Mouse (Mus musculus) heart, adult 11 months (tissue): Measurements from ENCODE around the gene Olfr402.
"Not testable (repeated sequence)": the region's sequence is repeated elsewhere in the genome, so short reads cannot be mapped to it uniquely, and the experiment has no call there.

Source experiments
- DNase-seq: peaks from one replicate; pipeline ENCODE4 v3.0.0; 2022

The Olfr402 gene

DNA sequence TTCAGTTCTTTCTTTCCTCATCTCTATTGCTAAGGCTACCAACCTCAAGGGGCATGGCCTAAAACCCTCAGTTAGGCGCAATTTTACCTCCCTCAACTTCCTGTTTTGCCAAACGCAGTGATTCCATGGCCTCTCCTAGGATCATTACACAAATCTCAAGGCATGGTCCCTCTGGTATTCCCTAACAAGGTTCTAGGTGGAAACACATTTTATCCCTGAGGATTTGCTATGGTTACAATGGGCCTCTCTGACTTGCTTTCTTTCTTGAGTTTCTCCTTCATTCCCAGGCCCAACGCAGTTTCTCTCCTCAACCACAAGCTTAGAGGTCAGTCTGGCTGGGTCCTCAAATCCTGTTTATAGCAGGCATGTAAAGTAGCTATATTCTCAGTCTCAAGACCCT, at the start of gene Olfr402:
Gene Olfr402 (plus strand): TSS at position 301 of the 400 bp plus-strand sequence.
- DNase-seq = no peak

DNA sequence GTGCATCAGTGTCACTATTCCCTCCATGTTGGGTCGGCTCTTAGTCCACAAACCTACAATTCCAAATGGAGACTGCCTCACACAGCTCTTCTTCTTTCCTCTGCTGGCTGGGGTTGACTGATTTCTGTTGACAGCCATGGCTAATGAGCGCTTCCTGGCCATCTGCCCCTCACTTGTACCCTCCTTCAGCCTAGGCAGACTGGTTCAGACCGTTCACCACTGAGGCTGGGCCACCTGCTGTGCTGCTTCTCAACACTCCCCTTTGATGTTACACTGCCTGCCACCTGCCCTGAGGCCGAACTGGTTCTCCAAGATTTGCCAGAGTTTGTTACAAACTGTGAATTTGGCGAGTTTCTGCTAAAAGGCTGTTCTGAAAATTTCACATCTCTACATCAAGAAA, 48.3 kb upstream of the Olfr402 start:
- no peak for DNase-seq

DNA sequence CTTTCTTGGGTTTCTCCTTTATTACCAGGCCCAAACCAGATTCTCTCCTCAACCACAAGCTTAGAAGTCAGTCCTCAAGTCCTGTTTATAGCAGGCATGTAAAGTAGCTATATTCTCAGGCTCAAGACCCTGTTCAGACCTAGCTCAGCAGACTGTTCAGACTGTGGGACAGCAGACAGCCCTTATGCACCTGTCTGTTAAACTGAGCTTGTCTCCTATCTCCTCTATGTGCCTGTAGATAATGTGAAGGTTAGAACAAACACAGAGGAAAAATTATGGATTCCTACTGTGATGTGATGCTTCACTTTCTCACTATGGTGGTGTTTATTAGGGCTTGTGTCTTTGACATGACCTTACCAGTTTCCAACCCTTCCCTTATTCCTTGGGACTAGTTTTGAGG, 39.9 kb upstream of the Olfr402 start, which contains the start of gene Olfr401:
Gene Olfr401 (plus strand): TSS at position 301 of the 400 bp plus-strand sequence.
- no peak for DNase-seq

DNA sequence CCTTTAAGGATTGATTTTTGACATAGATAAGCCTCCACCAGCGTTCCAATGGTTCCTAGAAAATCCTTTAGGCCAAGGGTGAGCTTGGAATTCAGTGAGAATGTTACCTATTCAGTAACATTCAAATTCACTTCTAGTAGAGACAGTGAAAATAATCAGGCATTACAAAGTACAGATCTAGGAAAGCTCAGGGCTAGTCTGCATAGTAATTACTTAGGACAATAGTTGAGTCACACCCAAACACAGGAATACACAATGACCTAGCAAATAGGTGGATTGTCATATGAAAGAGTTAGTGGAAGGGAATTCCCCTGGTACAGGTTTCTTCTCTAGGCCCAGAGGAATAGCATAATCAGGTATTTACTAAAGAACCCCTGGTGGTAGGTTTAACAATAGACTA, 13.3 kb upstream of the Olfr402 start:
- not testable (repeated sequence) for DNase-seq

DNA sequence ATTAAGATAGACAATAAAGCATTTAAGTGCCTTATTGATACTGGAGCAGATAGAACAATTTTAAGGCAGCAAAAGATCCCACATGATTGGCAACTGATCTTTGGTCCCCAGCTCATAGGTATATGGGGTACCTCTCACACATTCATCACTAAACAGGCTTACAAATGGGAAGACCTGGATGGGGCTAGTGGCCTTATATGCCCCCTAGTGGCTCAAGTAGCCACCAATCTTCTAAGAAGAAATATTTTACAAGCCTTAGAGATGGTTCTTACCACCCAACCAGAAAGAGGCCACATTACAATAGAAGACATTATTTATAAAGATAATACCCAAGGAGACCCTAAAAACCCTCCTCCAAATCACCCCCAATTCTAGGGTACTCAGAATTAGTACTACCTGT, 7.5 kb upstream of the Olfr402 start:
- DNase-seq = no peak

DNA sequence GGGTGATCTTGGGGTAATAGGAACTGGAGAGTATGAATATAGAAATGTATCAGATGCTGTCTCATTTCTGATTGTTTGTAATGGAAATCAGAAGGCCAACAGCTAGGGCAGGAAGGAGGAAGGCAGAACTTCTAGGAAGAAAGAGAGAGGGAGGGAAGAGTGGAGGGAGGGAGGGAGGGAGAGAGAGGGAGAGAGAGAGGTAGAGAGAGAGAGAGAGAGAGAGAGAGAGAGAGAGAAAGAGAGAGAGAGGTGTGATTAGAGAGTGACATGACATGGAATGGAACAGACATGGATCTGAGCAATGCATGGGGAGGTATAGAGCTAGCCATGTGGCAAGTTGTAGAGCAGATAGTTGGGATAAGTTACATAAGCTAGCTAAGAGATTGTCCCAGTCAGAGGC, 15.4 kb downstream of the Olfr402 start:
- no peak for DNase-seq

DNA sequence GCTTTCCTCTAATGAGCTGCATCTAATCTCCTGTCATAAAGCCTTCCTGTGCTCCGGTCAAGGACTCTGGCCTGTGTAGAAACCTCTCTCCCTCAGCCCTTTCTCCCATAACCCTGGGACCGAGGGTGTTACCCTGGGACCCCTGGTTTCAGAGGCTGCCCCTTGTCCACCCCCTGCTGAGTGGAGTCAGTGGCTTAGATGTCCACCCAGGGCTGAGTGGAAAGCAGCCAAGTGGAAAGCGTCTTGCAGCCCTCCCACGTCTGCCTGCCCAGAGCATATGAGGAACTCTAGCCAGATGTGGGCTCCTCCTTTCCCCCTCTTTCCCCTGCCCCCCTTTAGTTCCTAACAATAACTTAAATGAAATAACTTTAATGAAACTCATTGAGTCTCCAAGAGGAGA, 29.8 kb downstream of the Olfr402 start:
- no peak for DNase-seq

DNA sequence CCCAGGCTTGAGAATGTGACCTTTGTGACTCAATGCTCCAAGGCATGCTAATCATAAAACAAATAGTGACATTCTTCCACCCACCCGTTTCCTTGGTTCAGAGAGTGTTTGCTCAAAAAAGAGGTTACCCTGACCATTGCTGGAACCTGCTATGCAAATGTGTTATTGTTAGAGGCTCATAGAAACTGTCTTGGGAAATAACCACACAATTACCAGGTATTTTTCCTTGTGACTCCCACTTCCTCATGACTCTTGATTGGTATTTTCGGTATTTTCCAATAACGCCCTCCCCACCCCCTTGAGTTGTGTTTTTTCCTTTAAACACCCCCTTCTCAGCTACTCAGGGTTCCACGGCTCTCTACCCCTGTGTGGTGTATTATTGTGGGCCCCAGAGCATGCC, 30.4 kb downstream of the Olfr402 start:
- no peak for DNase-seq

DNA sequence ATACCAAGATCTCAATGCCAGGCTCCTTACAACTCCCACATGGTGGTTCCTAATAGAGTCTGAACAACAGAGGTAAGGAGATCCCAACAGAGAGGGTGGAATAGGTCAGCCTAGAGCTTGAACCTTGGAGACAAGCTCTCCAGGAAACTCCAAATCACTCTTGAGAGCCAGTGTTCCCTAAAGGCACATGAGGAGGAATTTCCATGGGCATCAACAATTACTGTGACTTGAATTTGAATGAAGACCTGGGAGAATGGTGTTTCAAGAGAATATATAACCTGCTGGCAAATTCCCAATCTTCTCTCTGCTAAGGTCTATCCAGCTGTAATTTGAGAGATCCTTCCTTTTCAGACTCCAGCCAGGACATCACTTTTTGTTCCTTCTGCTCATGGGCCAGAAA, 32.6 kb downstream of the Olfr402 start, which contains the start of gene Olfr403:
Gene Olfr403 (plus strand): TSS at position 301 of the 400 bp plus-strand sequence.
- DNase-seq = no peak
